Mouse (Mus musculus) urinary bladder, postnatal 0 days (tissue): ENCODE results near the gene Ydjc. TPM values are rescaled to one million over a fixed set of nuclear protein-coding genes. Genes with fewer than 3 reads are reported as not detected.

Experiments used
- microRNA counts: library from miRNA; unstranded; fragments of <30 nt; microRNA quantifications from one replicate; lab custom pipeline; 2016
- microRNA-seq: library from miRNA; unstranded; fragments of <30 nt; microRNA quantifications from one replicate; pipeline ENCODE4, GENCODE M21; 2016
- polyA plus RNA-seq: library from polyadenylated mRNA; unstranded; fragments of >200 nt; fragmentation: Nextera tagmentation; extraction: Ambion mirVana; gene quantifications from 2 replicates; pipeline ENCODE4 v1.2.1, GENCODE M21; 2015

Ydjc gene
- 10.6 and 11.7 TPM in 2 replicates for polyA plus RNA-seq

GRCm38 (mm10) chr16:17144339-17144738 is at the start of gene Ydjc:
TSS of gene Ydjc (plus strand) at chr16:17144621.

GRCm38 (mm10) chr16:17110771-17111743 is 33.4 kb upstream of the Ydjc start, which contains the start of gene Ppil2:
TSS of gene Ppil2 (minus strand) at chr16:17111257.

GRCm38 (mm10) chr16:17124871-17125520 is 19.4 kb upstream of the Ydjc start, which contains the start of gene 2610318N02Rik:
TSS of gene 2610318N02Rik (minus strand) at chr16:17125167.

GRCm38 (mm10) chr16:17132089-17132905 is 12.1 kb upstream of the Ydjc start, which contains the start of gene Sdf2l1:
TSS of gene Sdf2l1 (minus strand) at chr16:17132383.

GRCm38 (mm10) chr16:17146772-17147235 is 2.4 kb downstream of the Ydjc start, which contains the start of gene Ccdc116:
TSS of gene Ccdc116 (minus strand) at chr16:17147229.

GRCm38 (mm10) chr16:17202549-17202948 is 58.1 kb downstream of the Ydjc start, which contains the start of gene Ube2l3:
TSS of gene Ube2l3 (minus strand) at chr16:17202649.

GRCm38 (mm10) chr16:17208389-17209361 is 64.3 kb downstream of the Ydjc start, which contains the start of gene Rimbp3:
TSS of gene Rimbp3 (plus strand) at chr16:17208603.

MicroRNAs within 50 kb of the gene (microRNA counts, 519-probe panel; counts per million panel counts)
- microRNA mmu-miR-130b (lab: Ali Mortazavi, UCI) (3,544 counts per million, percentile 61 among the panel's probes with 10 or more counts), microRNA mmu-miR-301b (lab: Ali Mortazavi, UCI) (2,376 counts per million, percentile 32 among the panel's probes with 10 or more counts)

Small RNA genes within 50 kb of the gene (microRNA-seq; reads per million reads assigned to microRNA genes)
- gene Mir130b = 1,210 reads per million, percentile 75 among the genes with 10 or more reads in this experiment
- gene Mir301b = 24.1 reads per million, percentile 29 among the genes with 10 or more reads in this experiment

Other genes starting within 250 kb of the Ydjc start
- 8.2 and 8.5 TPM in 2 replicates for gene Ppm1f, start 248.2 kb upstream of the Ydjc start, polyA plus RNA-seq
- 128 and 140 TPM in 2 replicates for gene Mapk1, start 161.2 kb upstream of the Ydjc start, polyA plus RNA-seq
- gene Ypel1, start 74.9 kb upstream of the Ydjc start, polyA plus RNA-seq = 3.8 and 4.5 TPM in 2 replicates
- 63.4 and 70.7 TPM in 2 replicates for gene Ppil2, start 33.4 kb upstream of the Ydjc start, polyA plus RNA-seq
- gene 2610318N02Rik, start 19.5 kb upstream of the Ydjc start, polyA plus RNA-seq = 2.3 and 3.2 TPM in 2 replicates
- 28.0 and 31.3 TPM in 2 replicates for gene Sdf2l1, start 12.2 kb upstream of the Ydjc start, polyA plus RNA-seq
- 0.47 and 0.94 TPM in 2 replicates for gene Ccdc116, start 2.6 kb downstream of the Ydjc start, polyA plus RNA-seq
- gene Ube2l3, start 58.0 kb downstream of the Ydjc start, polyA plus RNA-seq = 272 and 295 TPM in 2 replicates
- gene Rimbp3, start 64.0 kb downstream of the Ydjc start, polyA plus RNA-seq = 0.23 and 0.33 TPM in 2 replicates
- gene Hic2, start 89.0 kb downstream of the Ydjc start, polyA plus RNA-seq = 2.8 and 3.2 TPM in 2 replicates
- gene Tmem191c, start 131.5 kb downstream of the Ydjc start, polyA plus RNA-seq = 10.1 and 10.8 TPM in 2 replicates
- 0.24 and 0.35 TPM in 2 replicates for gene Serpind1, start 186.8 kb downstream of the Ydjc start, polyA plus RNA-seq